Mouse (Mus musculus): ENCODE measurements at regions not wholly inside any gene's neighbourhood (a gene's known extent, or its start where the extent isn't known, plus 50 kb on each side); places are given as distances from the start of the nearest gene placed in this dataset.

- no peak for DNase-seq
These were observed 89.5 kb downstream of the Tmem38b start for GRCm38 (mm10) chr4:53915326-53915725.

- DNase-seq, result peak; percentile 18
These were observed 93.3 kb downstream of the Tmem38b start for GRCm38 (mm10) chr4:53919188-53919587.

- DNase-seq, result no peak
These were observed 94.7 kb downstream of the Tmem38b start for GRCm38 (mm10) chr4:53920587-53920986.

GRCm38 (mm10) chr4:53931068-53931467 is 105.2 kb downstream of the Tmem38b start:
- DNase-seq, result no peak

GRCm38 (mm10) chr4:53931499-53931898 is 105.7 kb downstream of the Tmem38b start:
- DNase-seq, result peak; percentile 34

GRCm38 (mm10) chr4:53935306-53935705 is 109.5 kb downstream of the Tmem38b start:
- DNase-seq, result no peak

- DNase-seq, result no peak
These were observed 122.9 kb downstream of the Tmem38b start for GRCm38 (mm10) chr4:53948736-53949135.

GRCm38 (mm10) chr4:53949164-53949563 is 123.3 kb downstream of the Tmem38b start:
- no peak for DNase-seq

- no peak for DNase-seq
These were observed 124.7 kb downstream of the Tmem38b start for GRCm38 (mm10) chr4:53950496-53950895.

- no peak for DNase-seq
These were observed 125.3 kb downstream of the Tmem38b start for GRCm38 (mm10) chr4:53951003-53951733.

GRCm38 (mm10) chr4:53951734-53952109 is 125.9 kb downstream of the Tmem38b start:
- DNase-seq, result no peak

- DNase-seq, result no peak
These were observed 126.4 kb downstream of the Tmem38b start for GRCm38 (mm10) chr4:53952288-53952687.

GRCm38 (mm10) chr4:53962458-53962857 is 136.6 kb downstream of the Tmem38b start:
- DNase-seq, result no peak

- no peak for DNase-seq
These were observed 144.6 kb downstream of the Tmem38b start for GRCm38 (mm10) chr4:53970461-53970860.

GRCm38 (mm10) chr4:53970960-53971359 is 145.1 kb downstream of the Tmem38b start:
- no peak for DNase-seq

- no peak for DNase-seq
These were observed 150.3 kb downstream of the Tmem38b start for GRCm38 (mm10) chr4:53976036-53976638.

- no peak for DNase-seq
These were observed 160.9 kb downstream of the Tmem38b start for GRCm38 (mm10) chr4:53986519-53987301.

GRCm38 (mm10) chr4:53987536-53987935 is 161.7 kb downstream of the Tmem38b start:
- no peak for DNase-seq

- DNase-seq, result no peak
These were observed 195.4 kb downstream of the Tmem38b start for GRCm38 (mm10) chr4:54021069-54021829.

GRCm38 (mm10) chr4:54021861-54022385 is 196.1 kb downstream of the Tmem38b start:
- peak; percentile 13 for DNase-seq

GRCm38 (mm10) chr4:54026919-54027318 is 201.1 kb downstream of the Tmem38b start:
- no peak for DNase-seq

- no peak for DNase-seq
These were observed 201.9 kb downstream of the Tmem38b start for GRCm38 (mm10) chr4:54027565-54028237.

Measured in right cerebral cortex, adult 18-20 months (tissue).